Mouse (Mus musculus) frontal cortex, postnatal 36 days (tissue): ENCODE measurements at regions not wholly inside any gene's neighbourhood (a gene's known extent, or its start where the extent isn't known, plus 50 kb on each side); places are given as distances from the start of the nearest gene placed in this dataset.

Experiments
- DNase-seq, 2 experiments: peaks; one replicate each; pipeline ENCODE4 v3.0.0; 2022; ENCODE audit warnings: low spot score in 2 of 2

GRCm38 (mm10) chr12:13042934-13043333, 101.2 kb upstream of the Mycn start:
- no peak for DNase-seq

- no peak for DNase-seq
Observed at GRCm38 (mm10) chr12:13035108-13035741, 93.5 kb upstream of the Mycn start.

GRCm38 (mm10) chr12:13030333-13030732, 88.6 kb upstream of the Mycn start:
- DNase-seq: no peak

- no peak for DNase-seq
Observed at GRCm38 (mm10) chr12:13028086-13028485, 86.4 kb upstream of the Mycn start.

- DNase-seq: no peak
Observed at GRCm38 (mm10) chr12:13026041-13026580, 84.4 kb upstream of the Mycn start.

- DNase-seq: no peak
Observed at GRCm38 (mm10) chr12:13024215-13024841, 82.6 kb upstream of the Mycn start.

GRCm38 (mm10) chr12:13011023-13011761, 69.5 kb upstream of the Mycn start:
- DNase-seq: no peak

- no peak for DNase-seq
Observed at GRCm38 (mm10) chr12:13010405-13010804, 68.7 kb upstream of the Mycn start.

- DNase-seq: no peak
Observed at GRCm38 (mm10) chr12:13009470-13009869, 67.8 kb upstream of the Mycn start.

GRCm38 (mm10) chr12:13002703-13003102, 61.0 kb upstream of the Mycn start:
- no peak for DNase-seq

GRCm38 (mm10) chr12:13002069-13002590, 60.4 kb upstream of the Mycn start:
- peak in 1 of 2 experiments; percentile 3 for DNase-seq

- no peak for DNase-seq
Observed at GRCm38 (mm10) chr12:12995974-12996361, 54.3 kb upstream of the Mycn start.

- no peak for DNase-seq
Observed at GRCm38 (mm10) chr12:12995061-12995973, 53.6 kb upstream of the Mycn start.

GRCm38 (mm10) chr12:12993894-12994714, 52.4 kb upstream of the Mycn start:
- no peak for DNase-seq
